Mouse (Mus musculus) brain, embryonic 14.5 days (tissue): ENCODE data around the gene Pecam1. TPM values are rescaled to one million over a fixed set of nuclear protein-coding genes. Genes with fewer than 3 reads are reported as not detected.
A peak's percentile ranks its signal among the peaks of the same experiment; 100 is the strongest.

Experiments
- DNase-seq: peaks from one replicate; pipeline ENCODE4 v3.0.0-alpha.2; 2011; ENCODE audit warnings: low read depth
- CTCF ChIP-seq: fragments of 200-500 bp; IDR thresholded peaks from 2 replicates; pipeline ENCODE4 v1.5.1; 2012; ENCODE audit warnings: inconsistent platforms, mild to moderate bottlenecking, moderate library complexity, borderline replicate concordance; ENCODE audit not compliant: insufficient read depth, insufficient read length; ENCODE audit errors: extremely low read depth
- POLR2A ChIP-seq: fragments of 200-500 bp; IDR thresholded peaks from 2 replicates; pipeline ENCODE4 v1.6.1; 2012; ENCODE audit warnings: mild to moderate bottlenecking, inconsistent platforms, borderline replicate concordance; ENCODE audit not compliant: poor library complexity, insufficient read depth, insufficient read length, severe bottlenecking; ENCODE audit errors: extremely low read depth
- polyA plus RNA-seq: library from polyadenylated mRNA; depleted of rRNA; stranded (reverse); fragments of >200 nt; gene quantifications from 2 replicates; pipeline ENCODE4 v1.2.3, GENCODE M21; 2012

The Pecam1 gene
- polyA plus RNA-seq, 1 experiment: 24.8 TPM

- no peak for DNase-seq
Observed at GRCm38 (mm10) chr11:106699083-106699482, 51.3 kb downstream of the Pecam1 start.

GRCm38 (mm10) chr11:106698289-106698688 is 52.1 kb downstream of the Pecam1 start:
- TF ChIP-seq CTCF (no peak), POLR2A (no peak)
- no peak for DNase-seq

More at GRCm38 (mm10) chr11:106699083-106699482, 51.3 kb downstream of the Pecam1 start:
- TF ChIP-seq POLR2A: no peak
- no peak for TF ChIP-seq CTCF

GRCm38 (mm10) chr11:106695917-106696316 is 54.5 kb downstream of the Pecam1 start:
- no peak for DNase-seq
- TF ChIP-seq CTCF (no peak), POLR2A (no peak)

- DNase-seq: no peak
- TF ChIP-seq CTCF (no peak), POLR2A (no peak)
Observed at GRCm38 (mm10) chr11:106692890-106693289, 57.5 kb downstream of the Pecam1 start.

GRCm38 (mm10) chr11:106688375-106688774 is 62.1 kb downstream of the Pecam1 start:
- DNase-seq: no peak
- TF ChIP-seq CTCF (no peak), POLR2A (no peak)

- DNase-seq: no peak
- no peak for TF ChIP-seq CTCF
- no peak for TF ChIP-seq POLR2A
Observed at GRCm38 (mm10) chr11:106687293-106687692, 63.1 kb downstream of the Pecam1 start.

GRCm38 (mm10) chr11:106684027-106684426 is 66.4 kb downstream of the Pecam1 start:
- DNase-seq: no peak
- no peak for TF ChIP-seq CTCF
- no peak for TF ChIP-seq POLR2A

- TF ChIP-seq CTCF (no peak), POLR2A (no peak)
- no peak for DNase-seq
Observed at GRCm38 (mm10) chr11:106683345-106683744, 67.1 kb downstream of the Pecam1 start.

- no peak for TF ChIP-seq CTCF
- no peak for TF ChIP-seq POLR2A
- no peak for DNase-seq
Observed at GRCm38 (mm10) chr11:106681138-106681537, 69.3 kb downstream of the Pecam1 start.

GRCm38 (mm10) chr11:106679874-106680273 is 70.6 kb downstream of the Pecam1 start:
- TF ChIP-seq POLR2A (no peak), CTCF (no peak; the same call in 1 of the 2 replicates)
- DNase-seq: no peak

- DNase-seq: peak; percentile 89
- no peak for TF ChIP-seq CTCF
- no peak for TF ChIP-seq POLR2A
Observed at GRCm38 (mm10) chr11:106677910-106678591, 72.4 kb downstream of the Pecam1 start.

GRCm38 (mm10) chr11:106677331-106677730 is 73.1 kb downstream of the Pecam1 start:
- TF ChIP-seq CTCF (no peak), POLR2A (no peak)
- no peak for DNase-seq
